Mouse (Mus musculus): ENCODE results near the gene Olfr94. TPM values are rescaled to one million over a fixed set of nuclear protein-coding genes. Genes with fewer than 3 reads are reported as not detected.
"Not testable (repeated sequence)": the region's sequence is repeated elsewhere in the genome, so short reads cannot be mapped to it uniquely, and the experiment has no call there.

Olfr94 gene
- not detected for total RNA-seq (2021)
- long read RNA-seq, experiment 1, result 0 reads
- long read RNA-seq, experiment 2, result 0 reads

DNA sequence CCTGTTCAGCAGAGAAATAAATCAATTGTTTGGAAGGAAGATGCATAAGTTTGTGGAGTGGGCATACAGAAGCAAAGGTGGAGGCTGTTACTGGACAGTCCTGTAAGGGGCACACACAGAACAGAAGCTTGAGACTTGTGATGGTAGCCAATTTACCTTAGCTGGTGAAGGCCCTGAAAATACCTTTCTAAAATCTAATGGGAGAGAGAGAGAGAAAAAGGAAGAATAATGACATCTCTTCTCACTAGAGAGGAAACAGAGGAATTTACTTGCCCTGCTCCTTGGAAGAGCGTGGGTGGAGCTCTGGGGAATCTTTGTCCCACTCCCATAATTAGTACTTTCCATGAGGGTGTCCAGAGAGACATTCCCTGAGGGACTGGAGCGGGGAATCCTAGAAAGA lies at the start of gene Olfr94:
TSS of gene Olfr94 (minus strand) at position 101 of the 400 bp plus-strand sequence.
- DNase-seq (ENCODE audit: low spot score), result no peak

- no peak for DNase-seq (ENCODE audit: low spot score)
Observed at GRCm38 (mm10) chr17:37250544-37250943, 49.8 kb upstream of the Olfr94 start.

- no peak for DNase-seq (ENCODE audit: low spot score)
Observed at GRCm38 (mm10) chr17:37249460-37249859, 48.7 kb upstream of the Olfr94 start.

GRCm38 (mm10) chr17:37246715-37247114 lies 45.9 kb upstream of the Olfr94 start:
- DNase-seq (ENCODE audit: low spot score), result peak; percentile 51

DNA sequence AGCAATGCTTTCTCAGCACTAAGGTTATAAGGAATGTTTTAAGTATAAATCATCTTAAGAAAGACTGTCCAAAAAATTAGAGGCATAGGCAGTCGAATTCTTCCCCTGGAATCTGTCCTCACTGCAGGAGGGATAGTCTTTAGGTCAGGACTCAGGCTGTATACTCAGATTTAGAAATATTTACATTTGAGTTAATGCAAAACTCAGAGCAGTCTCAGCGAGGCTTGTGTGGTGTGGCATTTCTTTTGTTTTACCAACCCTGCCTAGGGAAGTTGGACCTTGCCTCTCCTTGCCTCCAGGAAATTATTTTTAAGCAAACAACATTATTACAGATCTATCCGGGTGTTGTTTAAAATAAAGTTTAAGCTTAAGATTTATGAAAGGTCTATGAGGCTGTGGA lies 41.4 kb upstream of the Olfr94 start:
- no peak for DNase-seq (ENCODE audit: low spot score)

- DNase-seq (ENCODE audit: low spot score), result not testable (repeated sequence)
Observed at GRCm38 (mm10) chr17:37237230-37237629, 36.4 kb upstream of the Olfr94 start, which contains the start of gene Olfr97. Olfr97 (minus strand) TSS chr17:37237330.

- DNase-seq (ENCODE audit: low spot score), result no peak
Observed at GRCm38 (mm10) chr17:37221879-37222278, 21.1 kb upstream of the Olfr94 start.

- DNase-seq (ENCODE audit: low spot score), result no peak
Observed at GRCm38 (mm10) chr17:37219846-37220245, 19.1 kb upstream of the Olfr94 start, which contains the start of gene Olfr96. Olfr96 (plus strand) TSS chr17:37220146.

DNA sequence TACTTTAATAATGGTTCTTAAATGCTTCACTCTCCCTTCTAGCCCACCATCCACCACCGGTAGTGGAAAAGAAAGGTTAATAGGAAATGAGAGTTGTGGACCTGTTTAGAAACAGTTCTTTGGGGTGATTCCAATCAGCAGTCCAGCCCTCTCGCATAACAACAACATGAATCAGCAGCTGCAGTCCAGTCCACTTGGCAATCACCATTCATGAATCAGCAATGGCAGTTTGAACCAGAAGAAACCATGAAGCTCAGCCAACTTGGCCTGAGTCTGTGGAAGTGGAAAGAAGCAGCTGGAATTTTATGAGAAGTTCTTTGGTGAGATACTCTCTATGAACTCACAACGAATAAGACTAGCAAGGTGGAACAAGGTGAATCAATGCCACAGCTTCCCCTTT lies 17.7 kb upstream of the Olfr94 start:
- peak; percentile 58 for DNase-seq (ENCODE audit: low spot score)

DNA sequence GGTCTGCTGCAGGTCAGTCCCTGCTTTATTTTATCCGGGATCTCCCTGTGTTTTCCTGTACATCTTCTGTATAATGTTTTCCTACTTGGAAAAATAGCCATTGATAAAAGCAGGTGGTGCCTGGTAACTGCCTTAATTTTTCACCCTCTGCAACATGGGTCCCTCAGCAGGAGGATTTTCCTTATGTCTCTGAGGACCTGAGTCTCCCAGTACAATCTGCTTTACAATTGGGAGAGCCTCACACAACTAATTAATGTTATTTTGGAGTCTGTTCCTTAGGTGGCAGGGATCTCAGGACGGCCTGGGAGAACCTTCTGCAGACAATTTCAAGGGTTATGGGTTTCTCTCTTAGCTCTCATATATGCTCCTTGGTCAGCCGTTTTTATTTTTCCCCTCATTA lies 12.2 kb upstream of the Olfr94 start, which contains the start of gene Olfr95:
TSS of gene Olfr95 (minus strand) at position 101 of the 400 bp plus-strand sequence.
- DNase-seq (ENCODE audit: low spot score), result no peak

GRCm38 (mm10) chr17:37210884-37211768 lies 10.3 kb upstream of the Olfr94 start:
- DNase-seq (ENCODE audit: low spot score), result no peak

DNA sequence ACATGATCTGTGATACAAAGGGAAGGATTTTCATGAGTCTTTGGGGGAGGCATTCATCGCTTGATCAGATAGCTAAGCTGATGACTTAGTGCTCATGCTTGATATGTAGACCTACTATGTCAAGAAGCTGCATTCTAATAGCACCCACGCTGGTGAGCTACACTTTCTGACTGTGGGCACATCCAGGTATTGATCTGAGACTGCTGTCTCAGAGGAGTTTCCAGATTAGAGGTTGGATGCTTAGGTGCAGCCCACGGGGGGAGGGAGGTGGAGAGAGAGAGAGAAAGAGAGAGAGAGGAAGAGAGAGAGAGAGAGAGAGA lies 3.1 kb upstream of the Olfr94 start:
- no peak for DNase-seq (ENCODE audit: low spot score)

- DNase-seq (ENCODE audit: low spot score), result peak; percentile 77
Observed at GRCm38 (mm10) chr17:37203206-37203916, 2.6 kb upstream of the Olfr94 start.

GRCm38 (mm10) chr17:37196845-37197724 lies 3.7 kb downstream of the Olfr94 start:
- no peak for DNase-seq (ENCODE audit: low spot score)

DNA sequence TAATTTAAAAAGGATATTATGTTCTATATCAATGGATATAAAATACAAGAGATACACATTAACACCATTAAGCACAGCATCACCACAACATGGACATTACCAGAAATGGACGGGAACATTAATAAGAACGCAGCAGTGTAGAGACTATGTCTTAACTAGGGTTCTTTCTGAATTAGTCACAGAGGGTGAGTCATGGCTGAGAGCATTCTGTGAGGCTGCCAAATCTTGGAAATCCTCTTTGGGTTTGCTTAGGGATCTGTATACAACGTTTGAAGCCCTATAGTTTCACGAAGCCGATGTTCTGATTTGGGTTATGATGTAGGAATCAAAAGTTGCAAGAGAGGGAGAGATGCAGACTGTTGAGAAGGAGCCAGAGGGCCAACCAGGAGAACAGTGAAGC lies 6.0 kb downstream of the Olfr94 start:
- DNase-seq (ENCODE audit: low spot score), result no peak

DNA sequence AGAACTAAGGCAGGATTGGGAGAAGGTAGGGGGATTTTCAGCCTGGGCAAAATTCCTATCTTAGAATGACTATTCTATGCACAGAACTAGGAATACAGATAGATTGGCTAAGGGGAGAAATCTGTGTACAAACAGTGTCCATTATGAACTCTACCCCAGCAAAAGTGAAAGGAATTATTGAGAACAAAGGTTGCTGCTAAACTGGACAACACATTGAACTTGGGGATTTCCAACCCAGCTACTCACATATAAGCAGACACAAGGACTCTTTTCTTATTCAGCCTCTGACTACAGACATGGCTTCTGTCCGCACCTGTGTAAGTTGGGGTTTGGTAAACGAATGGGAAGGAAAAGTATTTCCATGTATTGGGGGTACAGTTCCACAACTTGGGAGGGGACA lies 7.1 kb downstream of the Olfr94 start, which contains the start of gene Ubd:
TSS of gene Ubd (plus strand) at position 237 of the 400 bp plus-strand sequence.
- DNase-seq (ENCODE audit: low spot score), result no peak

DNA sequence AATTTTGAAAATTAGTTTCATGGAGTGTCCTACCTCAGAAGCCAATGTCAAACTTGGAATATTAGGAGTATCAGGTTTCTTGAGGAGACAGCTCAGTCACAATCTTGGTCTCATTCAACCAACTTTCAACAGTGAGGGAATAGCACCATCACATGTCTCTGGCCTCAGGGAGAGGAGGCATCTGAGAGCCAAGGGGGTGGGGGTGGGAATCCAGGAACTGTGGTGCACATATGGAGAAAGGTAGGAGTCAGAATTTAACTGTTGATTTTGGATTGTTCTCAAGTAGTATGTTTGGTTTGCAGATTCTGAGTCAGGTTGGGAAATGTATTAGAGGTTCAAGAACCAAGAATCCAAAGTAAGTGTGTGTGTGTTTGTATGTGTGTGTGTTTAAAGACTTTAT lies 7.8 kb downstream of the Olfr94 start:
- DNase-seq (ENCODE audit: low spot score), result no peak

GRCm38 (mm10) chr17:37190711-37191110 lies 10.1 kb downstream of the Olfr94 start:
- DNase-seq (ENCODE audit: low spot score), result peak; percentile 39

GRCm38 (mm10) chr17:37185474-37185873 lies 15.3 kb downstream of the Olfr94 start:
- no peak for DNase-seq (ENCODE audit: low spot score)

DNA sequence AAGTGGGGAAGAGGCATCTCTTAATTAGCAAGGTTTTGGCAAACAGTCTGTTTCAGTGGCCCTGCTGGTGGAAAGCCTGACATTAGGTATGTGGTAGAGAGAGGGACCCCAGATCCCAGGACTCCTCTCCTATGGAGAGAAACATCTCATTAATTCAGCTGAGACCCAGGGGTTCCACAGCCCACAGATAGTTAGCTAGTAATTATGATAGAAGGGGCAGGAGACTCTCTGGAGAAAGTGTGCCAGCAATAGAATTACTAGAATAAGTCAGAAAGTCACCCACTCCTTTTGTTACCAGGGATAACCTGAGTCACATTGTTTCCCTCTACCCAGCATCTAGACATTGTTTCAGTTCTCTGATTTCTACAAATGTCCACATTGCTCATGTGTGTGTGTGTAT lies 39.4 kb downstream of the Olfr94 start, which contains the start of gene Olfr93:
TSS of gene Olfr93 (minus strand) at position 101 of the 400 bp plus-strand sequence.
- no peak for DNase-seq (ENCODE audit: low spot score)

Measured in gastrocnemius, adult 18-20 months (tissue).